Mouse (Mus musculus) C2C12 (cell line): ENCODE results near the gene Slc27a3.

Experiments
- CEBPB ChIP-seq: IDR thresholded peaks from one replicate; pipeline ENCODE4 v1.6.1; 2011; ENCODE audit warnings: low read depth, mild to moderate bottlenecking, control low read depth, moderate library complexity
- CTCF ChIP-seq: IDR thresholded peaks from one replicate; pipeline ENCODE4 v1.5.1; 2011; ENCODE audit not compliant: control insufficient read depth, insufficient read depth, insufficient read length
- MYOG ChIP-seq: IDR thresholded peaks from one replicate; pipeline ENCODE4 v1.6.1; 2011; ENCODE audit not compliant: control insufficient read depth, insufficient read length; ENCODE audit errors: extremely low read depth
- USF1 ChIP-seq: IDR thresholded peaks from one replicate; pipeline ENCODE4 v1.6.1; 2011; ENCODE audit warnings: low read depth, mild to moderate bottlenecking, control low read depth, moderate library complexity

DNA sequence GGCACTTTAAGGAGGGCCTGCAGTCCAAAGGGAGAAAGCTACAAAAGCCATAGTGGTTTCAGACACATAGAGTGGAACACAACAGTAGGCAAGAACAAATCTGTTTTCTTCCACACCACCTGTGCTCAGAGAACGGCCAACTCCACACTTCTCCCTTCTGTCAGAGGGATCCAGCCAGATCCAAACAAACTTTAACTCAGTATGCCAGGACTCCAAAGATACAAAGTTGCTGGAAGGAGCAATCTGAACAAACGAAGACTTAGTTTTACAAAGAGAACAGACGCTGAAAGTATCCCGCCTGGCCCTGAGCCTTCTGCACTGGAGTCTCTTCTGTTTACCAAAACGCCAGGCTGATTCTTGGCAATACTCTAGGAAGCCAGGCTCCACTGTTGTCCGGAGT lies 31.0 kb upstream of the Slc27a3 start:
- TF ChIP-seq CTCF (no peak), USF1 (no peak), MYOG (no peak), CEBPB (no peak)
